Mouse (Mus musculus): Measurements from ENCODE around the gene Pgd. TPM values are rescaled to one million over a fixed set of nuclear protein-coding genes. Genes with fewer than 3 reads are reported as not detected.
"Not testable (repeated sequence)": the region's sequence is repeated elsewhere in the genome, so short reads cannot be mapped to it uniquely, and the experiment has no call there.

Gene Pgd
- polyA plus RNA-seq, 1 experiment, result 162 TPM

- Histone ChIP-seq H3K79me2 (ENCODE audit: control insufficient read depth, insufficient read depth) (no peaks in the 10 kb centered on the region), H3K36me3 (ENCODE audit: control insufficient read depth, insufficient read depth) (peaks cover 2% of the 10 kb centered on the region), H3K4me3 (no peak overlapping the region), H3K4me2 (ENCODE audit: low read depth) (peak overlapping the region; percentile 61), H3ac (ENCODE audit: control insufficient read depth, insufficient read length) (no peak overlapping the region), H3K27me3 (ENCODE audit: control insufficient read depth, insufficient read depth, insufficient read length) (no peaks in the 10 kb centered on the region)
- TF ChIP-seq MAX (IDR thresholded peaks at IDR 0.05; ENCODE audit: low read depth) (no peak), POLR2A (IDR thresholded peaks at IDR 0.05; ENCODE audit: insufficient read length, low read depth) (no peak), CEBPB (IDR thresholded peaks at IDR 0.05; ENCODE audit: insufficient read depth, poor library complexity, severe bottlenecking) (no peak), MYOG (IDR thresholded peaks at IDR 0.05; ENCODE audit: control insufficient read depth in 1 of 3, insufficient read depth in 1 of 3, insufficient read length in 2 of 3, low read depth in 2 of 3) (no peak), MYOD1 (IDR thresholded peaks at IDR 0.05; ENCODE audit: control insufficient read depth in 1 of 3, insufficient read length in 2 of 3, low read depth in 2 of 3) (no peak), TCF12 (IDR thresholded peaks at IDR 0.05; ENCODE audit: insufficient read depth, poor library complexity, severe bottlenecking) (no peak), REST (IDR thresholded peaks at IDR 0.05; ENCODE audit: insufficient read depth, insufficient read length) (no peak), POLR2AphosphoS2 (IDR thresholded peaks at IDR 0.05; ENCODE audit: insufficient read length, low read depth) (no peak), USF1 (IDR thresholded peaks at IDR 0.05; ENCODE audit: low read depth) (no peak), SRF (IDR thresholded peaks at IDR 0.05; ENCODE audit: control insufficient read depth, insufficient read length, low read depth) (no peak), E2F4 (IDR thresholded peaks at IDR 0.05; ENCODE audit: insufficient read depth) (no peak), TCF3 (IDR thresholded peaks at IDR 0.05; ENCODE audit: insufficient read length, low read depth) (no peak)
Observed at GRCm38 (mm10) chr4:149172083-149172482, 5.5 kb upstream of the Pgd start.

- Histone ChIP-seq H3K27me3 (ENCODE audit: control insufficient read depth, insufficient read depth, insufficient read length) (no peaks in the 10 kb centered on the region), H3K79me2 (ENCODE audit: control insufficient read depth, insufficient read depth) (no peaks in the 10 kb centered on the region), H3ac (ENCODE audit: control insufficient read depth, insufficient read length) (no peak overlapping the region), H3K4me2 (ENCODE audit: low read depth) (peak overlapping the region; percentile 61), H3K36me3 (ENCODE audit: control insufficient read depth, insufficient read depth) (no peaks in the 10 kb centered on the region), H3K4me3 (no peak overlapping the region)
- TF ChIP-seq POLR2AphosphoS2 (IDR thresholded peaks at IDR 0.05; ENCODE audit: insufficient read length, low read depth) (no peak), E2F4 (IDR thresholded peaks at IDR 0.05; ENCODE audit: insufficient read depth) (no peak), CEBPB (IDR thresholded peaks at IDR 0.05; ENCODE audit: insufficient read depth, poor library complexity, severe bottlenecking) (peak; percentile 28; the same call in 1 of the 2 replicates)
Observed at GRCm38 (mm10) chr4:149171581-149171981, 5.0 kb upstream of the Pgd start.

GRCm38 (mm10) chr4:149170394-149170931 lies 3.9 kb upstream of the Pgd start:
- H3K79me2 ChIP-seq (ENCODE audit: control insufficient read depth, insufficient read depth), result peaks cover 6% of the 10 kb centered on the region
- H3ac ChIP-seq (ENCODE audit: control insufficient read depth, insufficient read length), result no peak overlapping the region
- H3K27me3 ChIP-seq (ENCODE audit: control insufficient read depth, insufficient read depth, insufficient read length), result no peaks in the 10 kb centered on the region
- peak overlapping the region; percentile 13 for H3K4me2 ChIP-seq (ENCODE audit: low read depth)
- H3K4me3 ChIP-seq, result no peak overlapping the region
- H3K36me3 ChIP-seq (ENCODE audit: control insufficient read depth, insufficient read depth), result no peaks in the 10 kb centered on the region
- no peak for TF ChIP-seq POLR2AphosphoS2 (IDR thresholded peaks at IDR 0.05; ENCODE audit: insufficient read length, low read depth)

GRCm38 (mm10) chr4:149169926-149170325 lies 3.4 kb upstream of the Pgd start:
- H3K36me3 ChIP-seq (ENCODE audit: control insufficient read depth, insufficient read depth); H3ac ChIP-seq (ENCODE audit: control insufficient read depth, insufficient read length); H3K4me2 ChIP-seq (ENCODE audit: low read depth); H3K27me3 ChIP-seq (ENCODE audit: control insufficient read depth, insufficient read depth, insufficient read length); H3K4me3 ChIP-seq: not testable (repeated sequence)
- peaks cover 12% of the 10 kb centered on the region for H3K79me2 ChIP-seq (ENCODE audit: control insufficient read depth, insufficient read depth)

- Histone ChIP-seq H3K4me2 (ENCODE audit: low read depth) (peak overlapping the region; percentile 79), H3K27me3 (ENCODE audit: control insufficient read depth, insufficient read depth, insufficient read length) (no peaks in the 10 kb centered on the region), H3K79me2 (ENCODE audit: control insufficient read depth, insufficient read depth) (peaks cover 31% of the 10 kb centered on the region), H3K36me3 (ENCODE audit: control insufficient read depth, insufficient read depth) (no peaks in the 10 kb centered on the region), H3K4me3 (peak overlapping the region; percentile 60), H3ac (ENCODE audit: control insufficient read depth, insufficient read length) (no peak overlapping the region)
- TF ChIP-seq POLR2A (IDR thresholded peaks at IDR 0.05; ENCODE audit: insufficient read length, low read depth), result no peak
- TF ChIP-seq POLR2AphosphoS2 (IDR thresholded peaks at IDR 0.05; ENCODE audit: insufficient read length, low read depth), result no peak
- no peak for TF ChIP-seq TCF3 (IDR thresholded peaks at IDR 0.05; ENCODE audit: insufficient read length, low read depth)
- TF ChIP-seq MAX (IDR thresholded peaks at IDR 0.05; ENCODE audit: low read depth), result no peak
- no peak for TF ChIP-seq USF1 (IDR thresholded peaks at IDR 0.05; ENCODE audit: low read depth)
- TF ChIP-seq E2F4 (IDR thresholded peaks at IDR 0.05; ENCODE audit: insufficient read depth), result no peak
- no peak for TF ChIP-seq SRF (IDR thresholded peaks at IDR 0.05; ENCODE audit: control insufficient read depth, insufficient read length, low read depth)
- no peak for TF ChIP-seq TCF12 (IDR thresholded peaks at IDR 0.05; ENCODE audit: insufficient read depth, poor library complexity, severe bottlenecking)
- no peak for TF ChIP-seq REST (IDR thresholded peaks at IDR 0.05; ENCODE audit: insufficient read depth, insufficient read length)
- no peak for TF ChIP-seq MYOD1 (IDR thresholded peaks at IDR 0.05; ENCODE audit: control insufficient read depth in 1 of 3, insufficient read length in 2 of 3, low read depth in 2 of 3)
- no peak for TF ChIP-seq CEBPB (IDR thresholded peaks at IDR 0.05; ENCODE audit: insufficient read depth, poor library complexity, severe bottlenecking)
- no peak for TF ChIP-seq MYOG (IDR thresholded peaks at IDR 0.05; ENCODE audit: control insufficient read depth in 1 of 3, insufficient read depth in 1 of 3, insufficient read length in 2 of 3, low read depth in 2 of 3)
Observed at GRCm38 (mm10) chr4:149168016-149168415, 1.4 kb upstream of the Pgd start.
